Mouse (Mus musculus) heart, postnatal 10 days (tissue): Measurements from ENCODE around the gene Set. TPM values are rescaled to one million over a fixed set of nuclear protein-coding genes. Genes with fewer than 3 reads are reported as not detected.

Experiments
- DNase-seq, 2 experiments: peaks; one replicate each; pipeline ENCODE4 v3.0.0; 2021
- intact Hi-C: fragments of 180-260 bp; cut with DNase I; formaldehyde crosslinking; loops from one replicate; pipeline ENCODE4 v1.15.1; 2025
- total RNA-seq, 2 experiments: library from RNA; stranded (reverse); gene quantifications; 2 replicates each; pipeline ENCODE4 v1.2.3; 2021

Gene Set
- total RNA-seq, 2 experiments from 2014 or later: 131 to 149 TPM

GRCm38 (mm10) chr2:30058418-30058817 is 1.2 kb downstream of the Set start:
- intact Hi-C loops: no loop called here
- no peak for DNase-seq

- peak; percentile 40 to 62 for DNase-seq
- intact Hi-C loops: loop anchor here (2.0 kb wide), 1 partner anchor 13 kb away; the partner anchor contains the start of gene Wdr34
These were observed 4.3 kb downstream of the Set start for GRCm38 (mm10) chr2:30061215-30062166.

- intact Hi-C loops: loop anchor here (2.0 kb wide), 1 partner anchor 14 kb away; the partner anchor contains the start of gene Wdr34
- peak; percentile 72 to 73 for DNase-seq
These were observed 5.3 kb downstream of the Set start for GRCm38 (mm10) chr2:30062249-30063093.

- intact Hi-C loops: loop anchor here (2.0 kb wide), 1 partner anchor 14 kb away; the partner anchor contains the start of gene Wdr34
- DNase-seq: no peak
These were observed 6.1 kb downstream of the Set start for GRCm38 (mm10) chr2:30063235-30063634.

- DNase-seq: no peak
- intact Hi-C loops: loop anchor here (2.0 kb wide), 1 partner anchor 15 kb away; the partner anchor contains the start of gene Wdr34
These were observed 6.6 kb downstream of the Set start for GRCm38 (mm10) chr2:30063791-30064190.

GRCm38 (mm10) chr2:30064298-30064697 is 7.1 kb downstream of the Set start:
- DNase-seq: no peak
- intact Hi-C loops: no loop called here

- peak; percentile 95 to 98 for DNase-seq
- intact Hi-C loops: no loop called here
These were observed 9.1 kb downstream of the Set start for GRCm38 (mm10) chr2:30066046-30066901.

GRCm38 (mm10) chr2:30067031-30067888 is 10.1 kb downstream of the Set start:
- intact Hi-C loops: no loop called here

GRCm38 (mm10) chr2:30067962-30068361 is 10.8 kb downstream of the Set start:
- no peak for DNase-seq

More at GRCm38 (mm10) chr2:30067031-30067888, 10.1 kb downstream of the Set start:
- DNase-seq: peak; percentile 56 to 62

GRCm38 (mm10) chr2:30072875-30073274 is 15.7 kb downstream of the Set start:
- intact Hi-C loops: no loop called here
- DNase-seq: no peak

More at GRCm38 (mm10) chr2:30067962-30068361, 10.8 kb downstream of the Set start:
- intact Hi-C loops: no loop called here

GRCm38 (mm10) chr2:30073285-30073684 is 16.1 kb downstream of the Set start:
- intact Hi-C loops: no loop called here
- no peak for DNase-seq

- no peak for DNase-seq
- intact Hi-C loops: loop anchor here (5.0 kb wide), 2 partner anchors 33 to 87 kb away; no protein-coding TSS in a partner anchor
These were observed 18.4 kb downstream of the Set start for GRCm38 (mm10) chr2:30075625-30076024.

- DNase-seq: no peak
- intact Hi-C loops: loop anchor here (5.0 kb wide), 2 partner anchors 34 to 86 kb away; no protein-coding TSS in a partner anchor
These were observed 19.3 kb downstream of the Set start for GRCm38 (mm10) chr2:30076439-30076838.

GRCm38 (mm10) chr2:30076959-30077358 is 19.8 kb downstream of the Set start:
- no peak for DNase-seq
- intact Hi-C loops: loop anchor here (1.0 to 5.0 kb wide), 3 partner anchors 19 to 85 kb away; no protein-coding TSS in a partner anchor

GRCm38 (mm10) chr2:30077502-30078348 is 20.5 kb downstream of the Set start, which contains the start of gene Pkn3:
Gene Pkn3 (plus strand): TSS chr2:30077684.
- peak; percentile 90 to 93 for DNase-seq
- intact Hi-C loops: loop anchor here (1.0 to 5.0 kb wide), 4 partner anchors 15 to 85 kb away; partner anchors contain the start of gene Zdhhc12

- intact Hi-C loops: loop anchor here (2.0 to 5.0 kb wide), 3 partner anchors 14 to 84 kb away; partner anchors contain the start of gene Zdhhc12
- peak; percentile 53 to 57 for DNase-seq
These were observed 21.2 kb downstream of the Set start for GRCm38 (mm10) chr2:30078349-30078712.

- DNase-seq: no peak
- intact Hi-C loops: loop anchor here (2.0 to 5.0 kb wide), 3 partner anchors 14 to 84 kb away; partner anchors contain the start of gene Zdhhc12
These were observed 21.6 kb downstream of the Set start for GRCm38 (mm10) chr2:30078760-30079159.
